Mouse (Mus musculus) E14TG2a.4 (cell line): ENCODE measurements around the gene Pla2g3.

ENCODE experiments used
- CTCF ChIP-seq: conservative IDR thresholded peaks from 2 replicates; pipeline ENCODE4 v1.5.1; 2014; ENCODE audit warnings: low read length
- NANOG ChIP-seq: IDR thresholded peaks from 2 replicates; pipeline ENCODE4 v1.6.1; 2014; ENCODE audit warnings: borderline replicate concordance, low read length, mixed read lengths
- POU5F1 ChIP-seq: IDR thresholded peaks from 2 replicates; pipeline ENCODE4 v1.6.1; 2014; ENCODE audit warnings: low read length, borderline replicate concordance

DNA sequence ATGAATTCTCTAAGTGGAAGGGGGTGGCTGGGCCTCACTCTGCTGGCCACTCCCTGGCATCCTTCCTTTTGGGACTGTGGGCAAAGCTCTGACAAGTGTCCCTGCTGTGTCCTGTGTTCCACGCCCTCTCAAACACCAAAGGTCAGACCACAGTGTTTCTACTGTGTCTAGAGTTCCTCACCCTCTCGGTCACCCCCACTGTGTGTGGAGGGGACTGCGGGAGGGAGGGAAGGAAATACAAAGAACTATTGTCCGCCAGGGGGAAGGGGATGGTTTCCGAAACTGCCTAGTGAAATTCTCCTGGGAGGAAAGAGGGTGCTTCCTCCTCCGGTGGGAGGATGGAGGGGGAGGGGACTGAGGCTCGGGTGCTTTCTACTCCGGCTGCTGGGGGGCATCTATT, 46.9 kb downstream of the Pla2g3 start:
- TF ChIP-seq CTCF, result no peak
- no peak for TF ChIP-seq POU5F1
- TF ChIP-seq NANOG, result no peak
